Mouse (Mus musculus): Measurements from ENCODE around the gene Fgfr2.
"Not testable (repeated sequence)": the region's sequence is repeated elsewhere in the genome, so short reads cannot be mapped to it uniquely, and the experiment has no call there.

The Fgfr2 gene

GRCm38 (mm10) chr7:131469506-131469905 is 1653.6 kb downstream of the Fgfr2 start:
- DNase-seq = no peak

DNA sequence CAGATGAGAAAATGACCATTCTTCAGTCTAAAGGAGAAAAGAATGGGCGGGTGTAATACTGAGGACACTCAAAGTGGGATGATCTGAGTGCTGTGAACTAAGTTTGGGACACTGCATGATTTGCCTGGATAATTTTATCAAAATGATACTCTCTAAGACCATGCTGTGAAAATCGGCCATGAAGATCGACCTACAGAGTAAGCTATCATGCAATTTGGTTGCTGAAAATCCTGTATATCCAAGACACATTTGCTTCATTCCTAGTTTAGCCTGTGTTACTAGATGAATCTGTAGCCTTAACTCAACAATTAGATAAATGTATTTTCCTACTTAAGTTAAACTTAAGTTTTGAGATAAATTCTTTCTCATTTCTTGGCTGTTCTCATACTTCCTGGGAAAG is 1655.8 kb downstream of the Fgfr2 start:
- DNase-seq = no peak

GRCm38 (mm10) chr7:131465735-131466134 is 1657.4 kb downstream of the Fgfr2 start:
- no peak for DNase-seq

GRCm38 (mm10) chr7:131465117-131465601 is 1658.0 kb downstream of the Fgfr2 start:
- DNase-seq = no peak

DNA sequence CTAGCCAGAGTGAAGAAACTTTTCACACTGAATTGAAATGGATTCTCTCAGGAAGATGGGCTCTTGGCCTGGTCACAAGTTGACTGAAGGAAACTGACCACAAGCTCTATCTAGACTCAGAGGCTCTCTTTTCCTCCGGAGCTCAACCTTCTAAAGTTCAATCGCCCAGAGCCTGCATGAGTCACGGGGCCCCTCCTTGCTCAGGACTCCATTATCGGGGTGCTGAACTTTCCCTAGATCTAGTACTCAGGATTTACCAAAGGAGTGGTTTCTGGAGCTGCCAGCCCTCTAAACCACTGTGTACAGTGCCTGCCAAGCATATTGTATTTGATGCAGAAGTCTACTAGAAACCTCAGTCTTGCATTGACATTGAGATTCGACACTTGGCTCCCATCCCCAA is 1666.4 kb downstream of the Fgfr2 start:
- no peak for DNase-seq

DNA sequence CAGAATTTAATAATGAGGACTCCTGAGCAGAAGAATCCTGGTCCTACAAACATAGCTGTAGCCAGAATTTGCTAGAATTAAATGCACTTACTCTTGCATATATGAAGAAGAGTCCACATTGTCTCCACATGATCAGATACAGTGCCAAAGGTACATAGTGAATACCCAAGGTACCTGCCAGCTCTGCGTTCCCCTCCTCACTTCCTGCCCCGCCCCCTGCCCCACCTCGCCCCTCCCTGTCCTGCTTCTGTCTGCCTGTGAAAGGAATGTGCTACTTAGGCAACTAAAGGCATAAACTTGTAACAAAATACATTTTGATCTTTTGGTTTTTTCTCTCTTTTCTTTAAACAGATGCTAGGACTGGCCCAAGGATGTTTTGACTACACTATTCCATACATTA is 1686.1 kb downstream of the Fgfr2 start:
- no peak for DNase-seq

DNA sequence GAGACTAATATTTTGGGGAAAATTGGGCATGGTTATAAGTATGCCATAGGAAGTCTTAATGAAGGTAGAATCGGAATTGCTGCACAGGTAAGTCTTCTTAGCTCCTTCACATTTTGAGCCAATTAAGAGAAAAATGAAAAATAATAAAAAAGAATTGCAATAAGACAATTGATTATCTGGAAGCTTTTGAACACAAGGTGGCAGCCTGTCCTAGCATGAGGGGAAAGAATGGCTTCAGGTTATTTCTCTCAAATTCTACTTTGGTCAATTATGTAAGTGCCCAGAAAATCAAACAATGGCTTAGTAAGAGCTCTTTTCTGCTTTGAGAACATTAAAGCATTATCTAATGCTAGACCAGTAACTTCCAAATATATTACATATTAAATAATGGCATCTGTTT is 1688.9 kb downstream of the Fgfr2 start:
- DNase-seq = no peak

GRCm38 (mm10) chr7:131432244-131432643 is 1690.9 kb downstream of the Fgfr2 start:
- peak; percentile 55 for DNase-seq

GRCm38 (mm10) chr7:131427331-131427730 is 1695.8 kb downstream of the Fgfr2 start:
- DNase-seq = no peak

DNA sequence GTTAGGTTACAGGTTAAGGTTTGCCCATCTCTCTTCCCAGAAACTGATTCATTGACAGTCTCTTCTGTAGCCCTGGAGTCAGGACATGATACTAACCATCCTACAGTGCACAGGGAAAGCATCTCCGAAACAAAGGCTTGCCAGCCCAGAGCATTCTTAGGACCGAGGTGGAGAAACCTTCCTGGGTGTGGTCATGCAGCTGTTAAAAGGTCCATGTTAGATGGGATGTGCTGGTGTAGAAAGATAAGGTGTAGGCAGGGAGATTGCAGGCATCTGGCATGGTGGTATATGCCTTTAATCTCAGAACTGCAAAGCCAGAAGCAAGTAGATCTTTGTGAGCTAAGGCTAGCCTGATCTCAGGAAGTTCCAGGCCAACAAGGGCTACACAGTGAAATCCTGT is 1698.2 kb downstream of the Fgfr2 start:
- no peak for DNase-seq

GRCm38 (mm10) chr7:131417605-131418004 is 1705.5 kb downstream of the Fgfr2 start:
- DNase-seq = no peak

DNA sequence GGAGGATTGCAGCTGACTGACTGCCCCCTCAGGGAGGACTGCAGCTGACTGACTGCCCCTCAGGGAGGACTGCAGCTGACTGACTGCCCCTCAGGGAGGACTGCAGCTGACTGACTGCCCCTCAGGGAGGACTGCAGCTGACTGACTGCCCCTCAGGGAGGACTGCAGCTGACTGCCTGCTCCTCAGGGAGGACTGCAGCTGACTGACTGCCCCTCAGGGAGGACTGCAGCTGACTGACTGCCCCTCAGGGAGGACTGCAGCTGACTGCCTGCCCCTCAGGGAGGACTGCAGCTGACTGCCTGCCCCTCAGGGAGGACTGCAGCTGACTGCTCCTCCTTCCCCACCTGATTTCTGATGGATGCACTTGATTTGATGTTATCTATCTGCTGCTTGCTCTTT is 1706.4 kb downstream of the Fgfr2 start:
- not testable (repeated sequence) for DNase-seq

GRCm38 (mm10) chr7:131411941-131412270 is 1711.2 kb downstream of the Fgfr2 start:
- no peak for DNase-seq

DNA sequence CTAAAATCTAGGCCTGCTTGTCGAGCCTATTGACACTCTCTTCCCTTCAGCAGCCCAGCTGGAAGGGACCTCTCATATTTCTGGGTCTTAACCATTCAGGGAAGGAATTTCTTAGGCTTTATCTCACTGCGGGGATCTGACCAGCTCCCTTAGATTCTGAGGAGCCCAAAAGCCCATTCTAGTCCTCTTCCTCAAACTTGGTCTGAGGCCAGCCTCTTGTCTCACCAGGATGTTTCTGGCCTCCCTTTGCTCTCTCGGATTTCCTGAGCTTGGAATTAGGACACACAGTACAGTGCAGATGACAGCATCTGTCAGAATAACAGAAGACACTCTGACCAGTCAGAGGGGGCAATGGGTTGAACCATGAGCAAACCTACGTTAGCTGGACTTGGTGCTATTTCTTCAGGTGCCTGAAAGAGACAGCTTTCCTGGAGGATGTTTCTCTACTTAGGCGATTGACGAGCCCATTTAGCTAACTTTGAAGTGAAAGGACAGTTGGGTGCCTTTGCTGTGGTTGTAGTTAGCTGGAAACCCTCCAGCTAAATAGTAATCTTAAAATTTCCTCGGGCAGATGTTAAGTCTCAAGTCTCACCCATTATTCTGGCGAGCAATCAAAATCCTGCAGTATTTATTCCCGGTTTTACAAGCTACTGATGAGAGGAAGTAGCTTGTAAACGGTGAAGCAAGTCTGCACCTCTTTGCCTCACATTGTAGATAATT is 1711.8 kb downstream of the Fgfr2 start:
- DNase-seq = no peak

- DNase-seq = peak; percentile 99
Measured at GRCm38 (mm10) chr7:131410416-131411058, 1712.6 kb downstream of the Fgfr2 start, which contains the start of the genes Ikzf5 and Acadsb. Gene Ikzf5 (minus strand): TSS chr7:131410521. Gene Acadsb (plus strand): TSS chr7:131410601.

- DNase-seq = no peak
Measured at GRCm38 (mm10) chr7:131409988-131410385, 1713.2 kb downstream of the Fgfr2 start.

- no peak for DNase-seq
Measured at GRCm38 (mm10) chr7:131409321-131409987, 1713.7 kb downstream of the Fgfr2 start.

GRCm38 (mm10) chr7:131391761-131392160 is 1731.4 kb downstream of the Fgfr2 start:
- DNase-seq = not testable (repeated sequence)

DNA sequence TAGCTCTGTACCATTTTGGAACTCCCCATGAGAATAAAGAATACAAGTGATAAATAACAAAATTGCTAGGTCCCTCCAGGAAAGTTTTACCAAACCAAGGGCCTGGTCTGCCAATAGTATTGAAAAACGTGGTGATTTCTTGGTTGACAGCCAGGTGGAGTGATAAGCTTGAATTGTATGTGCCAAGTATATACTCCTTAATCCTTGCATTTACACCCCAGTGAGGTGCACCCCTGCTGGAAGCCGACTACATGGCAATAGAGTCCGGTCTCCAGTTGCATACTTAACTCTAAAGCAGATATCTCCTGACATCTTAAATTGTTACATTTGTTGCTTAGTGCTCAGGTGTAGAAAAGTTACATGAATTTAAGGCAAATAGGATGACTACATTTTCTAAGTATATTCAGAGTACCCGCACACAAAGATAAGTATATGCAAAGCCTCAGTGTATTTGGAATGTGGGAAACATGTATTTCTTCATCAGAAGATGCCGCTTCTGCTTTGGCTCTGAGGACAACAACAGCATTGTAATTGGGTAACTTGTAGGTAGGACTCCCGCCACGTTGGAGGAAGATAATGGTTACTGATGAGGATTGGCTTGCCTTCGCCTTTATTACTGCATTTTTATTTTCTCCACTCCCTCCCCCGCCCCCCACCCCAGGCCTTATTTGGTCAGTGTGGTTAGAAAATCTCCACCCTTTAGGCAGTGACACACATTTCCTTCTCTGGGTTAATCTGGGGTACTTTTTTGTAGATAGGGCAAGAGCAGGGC is 1751.1 kb downstream of the Fgfr2 start:
- DNase-seq = no peak

DNA sequence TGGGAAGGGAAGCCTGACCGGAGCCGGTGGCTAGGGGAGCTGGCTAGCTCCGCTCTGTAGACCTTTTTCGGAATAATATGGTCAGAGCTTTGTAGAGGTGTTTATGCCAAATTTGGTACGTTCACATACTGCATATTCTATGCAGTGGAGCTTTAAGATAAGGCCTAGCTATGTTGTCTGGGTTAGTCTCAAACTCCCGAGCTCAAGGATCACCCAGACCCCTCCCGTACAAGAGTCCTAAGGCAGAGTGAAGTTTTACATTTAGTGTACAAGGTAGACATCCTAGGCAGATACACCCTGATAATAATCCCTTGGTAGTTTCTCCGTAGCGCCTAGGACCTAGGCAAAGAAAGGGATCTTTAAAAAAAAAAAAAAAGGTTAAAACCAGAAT is 1751.7 kb downstream of the Fgfr2 start:
- no peak for DNase-seq

GRCm38 (mm10) chr7:131370648-131371469 is 1752.3 kb downstream of the Fgfr2 start, which contains the start of gene Pstk:
Gene Pstk (plus strand): TSS chr7:131371141.
- peak; percentile 92 for DNase-seq

GRCm38 (mm10) chr7:131364131-131364530 is 1759.0 kb downstream of the Fgfr2 start:
- DNase-seq = no peak

Data from right cerebral cortex, adult 18-20 months (tissue).